Mouse (Mus musculus) c-Kit-positive CD71-positive TER-119-positive erythroid progenitor cells, embryonic 14.5 days (primary cell): ENCODE results near the gene Aqp7.
A peak's percentile ranks its signal among the peaks of the same experiment; 100 is the strongest.

Experiments used
- DNase-seq: peaks from one replicate; pipeline ENCODE4 v3.0.0-alpha.2; 2013; ENCODE audit warnings: low spot score

The Aqp7 gene

GRCm38 (mm10) chr4:41057361-41057760 lies 9.4 kb upstream of the Aqp7 start:
- DNase-seq, result no peak

- DNase-seq, result no peak
These were observed 8.9 kb upstream of the Aqp7 start for GRCm38 (mm10) chr4:41056742-41057332.

GRCm38 (mm10) chr4:41056253-41056652 lies 8.3 kb upstream of the Aqp7 start:
- no peak for DNase-seq

GRCm38 (mm10) chr4:41055111-41055510 lies 7.2 kb upstream of the Aqp7 start:
- DNase-seq, result no peak

- DNase-seq, result no peak
These were observed 3.8 kb upstream of the Aqp7 start for GRCm38 (mm10) chr4:41051781-41052180.

GRCm38 (mm10) chr4:41050726-41051675 lies 3.1 kb upstream of the Aqp7 start:
- peak; percentile 87 for DNase-seq

- no peak for DNase-seq
These were observed 987 bp upstream of the Aqp7 start for GRCm38 (mm10) chr4:41048926-41049325.

GRCm38 (mm10) chr4:41046254-41046795 lies 1.6 kb downstream of the Aqp7 start:
- no peak for DNase-seq

- DNase-seq, result no peak
These were observed 2.7 kb downstream of the Aqp7 start for GRCm38 (mm10) chr4:41045288-41045687.

GRCm38 (mm10) chr4:41043961-41044360 lies 4.0 kb downstream of the Aqp7 start:
- no peak for DNase-seq

GRCm38 (mm10) chr4:41042880-41043279 lies 5.1 kb downstream of the Aqp7 start:
- DNase-seq, result no peak

- DNase-seq, result no peak
These were observed 7.0 kb downstream of the Aqp7 start for GRCm38 (mm10) chr4:41040983-41041382.

- DNase-seq, result no peak
These were observed 10.0 kb downstream of the Aqp7 start for GRCm38 (mm10) chr4:41037942-41038341.

- no peak for DNase-seq
These were observed 16.7 kb downstream of the Aqp7 start for GRCm38 (mm10) chr4:41031242-41031641.

- no peak for DNase-seq
These were observed 18.6 kb downstream of the Aqp7 start for GRCm38 (mm10) chr4:41029372-41029771.

- DNase-seq, result peak; percentile 53
These were observed 19.7 kb downstream of the Aqp7 start for GRCm38 (mm10) chr4:41028272-41028671.

- no peak for DNase-seq
These were observed 20.1 kb downstream of the Aqp7 start for GRCm38 (mm10) chr4:41027872-41028271.

- peak; percentile 57 for DNase-seq
These were observed 21.7 kb downstream of the Aqp7 start for GRCm38 (mm10) chr4:41026086-41026787.

GRCm38 (mm10) chr4:41021094-41021493 lies 26.8 kb downstream of the Aqp7 start:
- DNase-seq, result no peak

GRCm38 (mm10) chr4:41015798-41016197 lies 32.1 kb downstream of the Aqp7 start:
- DNase-seq, result no peak

GRCm38 (mm10) chr4:41013351-41013750 lies 34.6 kb downstream of the Aqp7 start:
- peak; percentile 52 for DNase-seq

- DNase-seq, result no peak
These were observed 46.9 kb downstream of the Aqp7 start for GRCm38 (mm10) chr4:41000842-41001639.
